Mouse (Mus musculus): ENCODE measurements around the gene Myocd. TPM values are rescaled to one million over a fixed set of nuclear protein-coding genes. Genes with fewer than 3 reads are reported as not detected.
A peak's percentile ranks its signal among the peaks of the same experiment; 100 is the strongest.

Myocd gene
- polyA plus RNA-seq, 1 experiment from 2014 or later = 0.87 TPM

DNA sequence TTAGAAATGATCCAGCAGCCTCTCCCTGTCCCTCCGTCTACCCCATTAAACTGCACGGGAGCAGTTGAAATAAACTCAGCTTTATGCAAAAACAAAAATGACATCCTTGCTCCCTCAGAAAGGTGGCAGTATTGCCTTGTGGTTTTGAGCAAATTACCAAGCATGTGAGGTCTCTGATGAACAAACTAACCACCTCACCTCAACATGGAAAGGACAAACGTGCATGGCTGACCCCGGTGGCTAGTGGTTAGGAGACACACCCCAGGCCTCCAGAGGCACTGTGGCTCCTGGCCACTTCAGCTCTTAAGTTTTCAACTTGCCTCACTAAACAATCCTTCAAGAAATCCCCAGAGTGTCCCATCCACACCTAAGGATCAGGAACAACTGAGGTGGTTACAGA, 1.5 kb downstream of the Myocd start:
- ATAC-seq (ENCODE audit: insufficient number of reproducible peaks, low FRiP score, low TSS enrichment, low read depth) = no peak
- no peaks in the 10 kb centered on the region for H3K36me3 ChIP-seq (ENCODE audit: control insufficient read depth, insufficient read depth, low read length)
- H3K4me1 ChIP-seq (ENCODE audit: control insufficient read depth, insufficient read depth, low read length) = peaks cover 9% of the 10 kb centered on the region; the same call in 1 of the 2 replicates
- no peak overlapping the region for H3K9ac ChIP-seq (ENCODE audit: low read length)
- 55% methylated on average over 4 of the region's 4 CpGs for WGBS
- no peaks in the 10 kb centered on the region for H3K9me3 ChIP-seq (ENCODE audit: control insufficient read depth, low read length)
- H3K27ac ChIP-seq (replicated peaks; ENCODE audit: low read depth, low read length) = no peak overlapping the region
- DNase-seq (ENCODE audit: low spot score) = peak; percentile 28
- H3K27me3 ChIP-seq (ENCODE audit: control insufficient read depth, insufficient read depth, low read length) = 0 out of 2 replicates have a peak, but pooled peaks cover 3% of the 10 kb centered on the region
- H3K4me2 ChIP-seq (ENCODE audit: low read depth, severe bottlenecking) = no peak overlapping the region
- no peak overlapping the region for H3K4me3 ChIP-seq (ENCODE audit: low read depth, low read length)

DNA sequence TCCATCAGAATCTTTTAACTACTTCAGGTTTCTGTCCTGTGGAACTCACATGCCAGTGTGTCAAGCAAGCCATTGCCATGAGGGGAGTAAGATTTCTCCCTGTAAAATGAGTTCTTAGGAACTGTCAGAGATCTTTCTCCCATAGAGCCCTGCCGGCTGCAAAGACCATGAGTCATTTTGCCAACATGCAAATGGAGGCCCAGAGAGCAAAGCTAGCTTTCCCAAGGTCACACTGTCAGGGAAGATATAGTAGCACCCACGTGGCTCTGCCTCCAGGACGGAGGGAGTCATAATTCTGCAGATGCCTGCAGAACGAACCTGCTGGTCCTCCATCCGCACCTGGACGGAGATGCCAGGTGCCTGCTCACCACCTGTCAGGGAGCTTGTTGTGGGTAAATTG, 6.3 kb downstream of the Myocd start:
- no peak overlapping the region for H3K4me2 ChIP-seq (ENCODE audit: low read depth, severe bottlenecking)
- ATAC-seq (ENCODE audit: insufficient number of reproducible peaks, low FRiP score, low TSS enrichment, low read depth) = no peak
- H3K27me3 ChIP-seq (ENCODE audit: control insufficient read depth, insufficient read depth, low read length) = no peaks in the 10 kb centered on the region
- no peaks in the 10 kb centered on the region for H3K4me1 ChIP-seq (ENCODE audit: control insufficient read depth, insufficient read depth, low read length)
- WGBS = 55% methylated on average over 6 of the region's 6 CpGs
- H3K36me3 ChIP-seq (ENCODE audit: control insufficient read depth, insufficient read depth, low read length) = no peaks in the 10 kb centered on the region
- H3K4me3 ChIP-seq (ENCODE audit: low read depth, low read length) = no peak overlapping the region
- no peak overlapping the region for H3K9ac ChIP-seq (ENCODE audit: low read length)
- no peak for DNase-seq (ENCODE audit: low spot score)
- no peak overlapping the region for H3K27ac ChIP-seq (replicated peaks; ENCODE audit: low read depth, low read length)
- H3K9me3 ChIP-seq (ENCODE audit: control insufficient read depth, low read length) = no peaks in the 10 kb centered on the region

DNA sequence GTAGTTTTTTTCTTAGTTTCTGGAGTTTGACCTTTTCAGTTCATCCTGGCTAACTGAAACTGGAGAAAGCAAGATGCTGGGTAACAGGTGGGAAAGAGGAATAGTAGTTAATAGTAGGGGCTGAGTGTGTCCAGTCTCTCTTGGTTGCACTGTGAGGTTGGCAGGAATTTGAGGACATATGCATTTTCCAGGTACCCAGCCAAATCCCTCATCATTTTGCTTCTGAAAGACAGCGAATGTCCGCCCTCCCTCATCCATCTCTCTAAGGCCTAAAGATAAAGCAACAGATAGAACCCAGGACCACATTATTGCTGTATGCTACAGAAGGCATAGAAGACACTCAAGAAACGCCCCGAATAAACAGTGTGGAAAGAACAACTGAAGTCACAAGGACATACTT, 10.8 kb downstream of the Myocd start:
- Histone ChIP-seq H3K4me1 (ENCODE audit: control insufficient read depth, insufficient read depth, low read length) (no peaks in the 10 kb centered on the region), H3K4me2 (ENCODE audit: low read depth, severe bottlenecking) (no peak overlapping the region), H3K9me3 (ENCODE audit: control insufficient read depth, low read length) (no peaks in the 10 kb centered on the region), H3K9ac (ENCODE audit: low read length) (no peak overlapping the region), H3K4me3 (ENCODE audit: low read depth, low read length) (no peak overlapping the region), H3K36me3 (ENCODE audit: control insufficient read depth, insufficient read depth, low read length) (no peaks in the 10 kb centered on the region), H3K27me3 (ENCODE audit: control insufficient read depth, insufficient read depth, low read length) (no peaks in the 10 kb centered on the region), H3K27ac (replicated peaks; ENCODE audit: low read depth, low read length) (no peak overlapping the region)
- no peak for DNase-seq (ENCODE audit: low spot score)
- ATAC-seq (ENCODE audit: insufficient number of reproducible peaks, low FRiP score, low TSS enrichment, low read depth) = no peak
- WGBS = 89% methylated on average over 4 of the region's 4 CpGs

DNA sequence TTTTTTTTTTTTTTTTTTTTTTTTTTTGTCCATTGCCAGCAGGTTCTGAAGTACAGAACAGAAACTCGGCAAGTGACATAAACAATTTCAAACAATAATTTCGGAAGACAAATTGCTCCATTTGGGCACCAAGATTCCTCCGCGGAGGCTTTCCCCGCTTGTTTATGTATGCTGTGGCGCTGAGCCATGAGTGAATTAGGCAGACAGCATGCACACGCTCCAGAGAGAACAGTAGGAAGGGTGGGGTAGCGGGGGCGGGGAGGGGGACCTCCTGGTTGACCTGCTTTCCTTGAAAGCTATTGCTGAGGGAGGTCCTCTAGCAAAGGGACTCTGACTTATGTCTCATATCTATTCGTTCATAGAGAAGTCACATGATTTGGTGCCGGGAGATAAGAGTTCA, 13.6 kb downstream of the Myocd start:
- DNase-seq (ENCODE audit: low spot score) (no peak), ATAC-seq (ENCODE audit: insufficient number of reproducible peaks, low FRiP score, low TSS enrichment, low read depth) (no peak)
- H3K4me1 ChIP-seq (ENCODE audit: control insufficient read depth, insufficient read depth, low read length) = no peaks in the 10 kb centered on the region
- no peak overlapping the region for H3K4me2 ChIP-seq (ENCODE audit: low read depth, severe bottlenecking)
- H3K36me3 ChIP-seq (ENCODE audit: control insufficient read depth, insufficient read depth, low read length) = no peaks in the 10 kb centered on the region
- no peaks in the 10 kb centered on the region for H3K27me3 ChIP-seq (ENCODE audit: control insufficient read depth, insufficient read depth, low read length)
- no peaks in the 10 kb centered on the region for H3K9me3 ChIP-seq (ENCODE audit: control insufficient read depth, low read length)
- H3K27ac ChIP-seq (replicated peaks; ENCODE audit: low read depth, low read length) = no peak overlapping the region
- WGBS = 82% methylated on average over 11 of the region's 11 CpGs
- H3K4me3 ChIP-seq (ENCODE audit: low read depth, low read length) = no peak overlapping the region
- H3K9ac ChIP-seq (ENCODE audit: low read length) = no peak overlapping the region

DNA sequence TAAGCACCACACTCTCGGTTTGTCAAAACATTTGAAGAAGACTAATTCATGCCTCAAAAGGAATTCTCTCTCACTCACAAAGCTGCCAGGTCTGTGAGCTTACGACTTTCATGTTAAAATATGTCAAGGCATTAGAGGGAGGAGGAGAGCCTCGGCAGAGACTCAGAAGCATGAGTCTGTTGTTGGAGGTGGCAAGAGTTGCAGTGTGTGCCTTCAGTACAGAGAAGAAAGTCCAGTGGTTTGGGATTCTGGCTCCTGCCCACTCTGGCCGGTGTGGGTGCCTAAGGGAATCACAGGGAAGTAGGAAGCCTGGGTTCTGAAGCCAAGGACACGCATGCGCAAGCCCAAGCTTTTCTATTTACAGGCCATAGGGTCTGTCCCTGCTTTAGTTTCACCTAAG, 14.2 kb downstream of the Myocd start:
- ATAC-seq (ENCODE audit: insufficient number of reproducible peaks, low FRiP score, low TSS enrichment, low read depth) (no peak), DNase-seq (ENCODE audit: low spot score) (no peak)
- no peaks in the 10 kb centered on the region for H3K4me1 ChIP-seq (ENCODE audit: control insufficient read depth, insufficient read depth, low read length)
- H3K36me3 ChIP-seq (ENCODE audit: control insufficient read depth, insufficient read depth, low read length) = no peaks in the 10 kb centered on the region
- no peaks in the 10 kb centered on the region for H3K27me3 ChIP-seq (ENCODE audit: control insufficient read depth, insufficient read depth, low read length)
- H3K27ac ChIP-seq (replicated peaks; ENCODE audit: low read depth, low read length) = no peak overlapping the region
- H3K9ac ChIP-seq (ENCODE audit: low read length) = no peak overlapping the region
- H3K4me2 ChIP-seq (ENCODE audit: low read depth, severe bottlenecking) = no peak overlapping the region
- no peaks in the 10 kb centered on the region for H3K9me3 ChIP-seq (ENCODE audit: control insufficient read depth, low read length)
- 77% methylated on average over 6 of the region's 6 CpGs for WGBS
- H3K4me3 ChIP-seq (ENCODE audit: low read depth, low read length) = no peak overlapping the region

DNA sequence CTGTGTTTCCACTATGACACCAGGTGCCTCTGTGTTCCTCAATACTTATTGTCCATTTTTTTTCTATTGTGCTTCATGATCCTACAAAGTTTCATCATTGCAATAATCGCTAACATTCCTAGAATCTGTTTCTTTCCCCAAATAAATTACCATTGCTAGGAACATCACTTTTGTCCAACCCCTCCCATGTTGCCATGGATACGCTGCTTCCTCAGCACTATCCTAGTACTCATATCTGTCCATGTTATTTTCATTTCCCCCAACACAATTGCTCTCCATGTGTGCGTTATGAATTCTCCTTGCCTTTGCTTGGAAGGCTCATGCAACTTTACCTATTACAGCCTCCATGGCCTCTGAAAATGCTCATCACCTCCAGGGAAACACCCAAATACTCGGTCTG, 19.4 kb downstream of the Myocd start:
- Histone ChIP-seq H3K4me3 (ENCODE audit: low read depth, low read length) (no peak overlapping the region), H3K4me2 (ENCODE audit: low read depth, severe bottlenecking) (no peak overlapping the region), H3K4me1 (ENCODE audit: control insufficient read depth, insufficient read depth, low read length) (no peaks in the 10 kb centered on the region), H3K9ac (ENCODE audit: low read length) (no peak overlapping the region), H3K9me3 (ENCODE audit: control insufficient read depth, low read length) (no peaks in the 10 kb centered on the region), H3K27me3 (ENCODE audit: control insufficient read depth, insufficient read depth, low read length) (no peaks in the 10 kb centered on the region), H3K36me3 (ENCODE audit: control insufficient read depth, insufficient read depth, low read length) (no peaks in the 10 kb centered on the region), H3K27ac (replicated peaks; ENCODE audit: low read depth, low read length) (no peak overlapping the region)
- 96% methylated on average over 4 of the region's 4 CpGs for WGBS
- ATAC-seq (ENCODE audit: insufficient number of reproducible peaks, low FRiP score, low TSS enrichment, low read depth) (no peak), DNase-seq (ENCODE audit: low spot score) (no peak)

DNA sequence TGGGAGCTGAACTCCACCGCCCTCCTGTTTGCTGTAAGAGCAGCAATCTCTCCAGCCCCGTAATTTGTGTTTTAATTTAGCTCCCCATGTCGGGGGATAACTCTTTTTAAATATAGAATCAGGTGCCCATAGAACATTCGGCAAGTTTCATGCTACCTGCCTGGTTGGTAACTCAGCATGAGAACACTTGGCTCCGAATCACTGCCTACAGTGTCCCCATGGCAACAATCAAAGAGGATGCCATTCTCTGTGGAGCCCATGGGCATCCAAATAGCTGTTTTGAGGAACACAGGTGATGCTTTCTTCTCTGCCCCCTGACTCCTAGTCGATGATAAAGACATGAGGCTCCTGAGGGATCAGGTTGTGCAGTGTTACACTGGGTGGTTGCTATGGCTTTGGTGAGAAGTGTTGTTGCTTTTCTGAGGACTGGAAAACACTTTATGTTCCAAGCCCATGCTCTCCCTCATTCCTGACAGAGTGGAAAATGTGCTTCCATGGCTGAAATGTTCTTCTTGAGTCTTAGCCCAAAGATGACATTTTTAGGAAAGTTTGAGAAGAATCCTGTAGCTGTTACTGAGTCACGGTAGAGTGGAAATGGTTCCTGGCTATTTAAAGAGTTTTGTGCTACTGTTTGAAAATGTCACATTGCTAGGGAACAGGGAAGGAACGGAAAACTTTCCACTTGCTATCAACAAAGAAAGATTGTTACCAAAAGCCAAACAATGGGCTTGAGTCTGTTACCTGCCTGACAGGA, 23.3 kb downstream of the Myocd start:
- H3K4me3 ChIP-seq (ENCODE audit: low read depth, low read length) = no peak overlapping the region
- no peak overlapping the region for H3K9ac ChIP-seq (ENCODE audit: low read length)
- whole genome bisulfite sequencing = 88% methylated on average over 8 of the region's 8 CpGs
- no peaks in the 10 kb centered on the region for H3K36me3 ChIP-seq (ENCODE audit: control insufficient read depth, insufficient read depth, low read length)
- H3K4me2 ChIP-seq (ENCODE audit: low read depth, severe bottlenecking) = no peak overlapping the region
- DNase-seq (ENCODE audit: low spot score) (no peak), ATAC-seq (ENCODE audit: insufficient number of reproducible peaks, low FRiP score, low TSS enrichment, low read depth) (no peak)
- H3K4me1 ChIP-seq (ENCODE audit: control insufficient read depth, insufficient read depth, low read length) = no peaks in the 10 kb centered on the region
- no peaks in the 10 kb centered on the region for H3K27me3 ChIP-seq (ENCODE audit: control insufficient read depth, insufficient read depth, low read length)
- no peak overlapping the region for H3K27ac ChIP-seq (replicated peaks; ENCODE audit: low read depth, low read length)
- no peaks in the 10 kb centered on the region for H3K9me3 ChIP-seq (ENCODE audit: control insufficient read depth, low read length)

DNA sequence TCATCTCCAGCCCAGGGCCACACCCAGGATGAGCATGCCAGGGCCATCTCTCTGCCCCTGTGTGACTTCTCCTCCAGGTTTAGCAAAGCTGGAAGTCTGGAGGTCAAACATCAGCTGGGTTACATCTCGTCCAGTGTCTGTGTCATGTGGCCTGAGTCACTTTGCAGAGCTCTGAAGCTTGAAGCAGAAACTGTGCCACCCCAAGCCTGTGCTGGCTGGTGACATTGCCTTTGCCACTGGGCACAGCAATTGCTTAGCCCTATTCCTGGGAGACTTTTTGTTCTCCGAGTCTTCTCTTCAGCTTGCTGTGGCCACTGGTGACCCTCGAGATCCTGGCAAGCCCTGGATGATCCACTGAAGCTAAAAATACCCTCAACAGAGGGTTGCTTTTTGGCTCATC, 26.2 kb downstream of the Myocd start:
- H3K4me1 ChIP-seq (ENCODE audit: control insufficient read depth, insufficient read depth, low read length) = no peaks in the 10 kb centered on the region
- H3K9ac ChIP-seq (ENCODE audit: low read length) = no peak overlapping the region
- no peaks in the 10 kb centered on the region for H3K36me3 ChIP-seq (ENCODE audit: control insufficient read depth, insufficient read depth, low read length)
- H3K9me3 ChIP-seq (ENCODE audit: control insufficient read depth, low read length) = no peaks in the 10 kb centered on the region
- 79% methylated on average over 3 of the region's 3 CpGs for WGBS
- H3K4me2 ChIP-seq (ENCODE audit: low read depth, severe bottlenecking) = no peak overlapping the region
- DNase-seq (ENCODE audit: low spot score) (no peak), ATAC-seq (ENCODE audit: insufficient number of reproducible peaks, low FRiP score, low TSS enrichment, low read depth) (no peak)
- H3K27ac ChIP-seq (replicated peaks; ENCODE audit: low read depth, low read length) = no peak overlapping the region
- no peaks in the 10 kb centered on the region for H3K27me3 ChIP-seq (ENCODE audit: control insufficient read depth, insufficient read depth, low read length)
- no peak overlapping the region for H3K4me3 ChIP-seq (ENCODE audit: low read depth, low read length)

DNA sequence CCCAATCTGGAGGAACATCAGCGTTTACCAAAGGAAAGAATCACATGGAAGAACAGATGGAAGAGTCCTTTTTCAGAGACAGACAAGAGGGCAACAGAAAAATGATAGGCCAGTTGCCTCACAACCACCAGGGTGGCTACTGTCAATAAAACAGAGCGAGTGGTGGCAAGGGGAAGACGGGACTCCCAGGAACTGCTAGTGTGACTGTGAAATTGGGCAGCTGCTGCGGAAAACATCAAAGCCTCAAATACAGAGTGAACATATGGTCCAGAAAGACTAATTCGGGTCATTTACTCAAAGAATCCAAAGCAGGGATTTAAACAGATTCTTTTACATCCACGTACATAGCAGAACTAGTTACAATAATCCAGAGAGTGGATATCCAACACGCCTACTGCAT, 29.3 kb downstream of the Myocd start:
- whole genome bisulfite sequencing = 65% methylated on average over 7 of the region's 7 CpGs
- ATAC-seq (ENCODE audit: insufficient number of reproducible peaks, low FRiP score, low TSS enrichment, low read depth) = no peak
- Histone ChIP-seq H3K4me3 (ENCODE audit: low read depth, low read length) (no peak overlapping the region), H3K4me2 (ENCODE audit: low read depth, severe bottlenecking) (no peak overlapping the region), H3K36me3 (ENCODE audit: control insufficient read depth, insufficient read depth, low read length) (no peaks in the 10 kb centered on the region), H3K27ac (replicated peaks; ENCODE audit: low read depth, low read length) (no peak overlapping the region), H3K4me1 (ENCODE audit: control insufficient read depth, insufficient read depth, low read length) (no peaks in the 10 kb centered on the region), H3K9me3 (ENCODE audit: control insufficient read depth, low read length) (no peaks in the 10 kb centered on the region), H3K27me3 (ENCODE audit: control insufficient read depth, insufficient read depth, low read length) (no peaks in the 10 kb centered on the region), H3K9ac (ENCODE audit: low read length) (no peak overlapping the region)
- no peak for DNase-seq (ENCODE audit: low spot score)
